Mouse (Mus musculus) brain, embryonic 14.5 days (tissue): ENCODE measurements at regions not wholly inside any gene's neighbourhood (a gene's known extent, or its start where the extent isn't known, plus 50 kb on each side); places are given as distances from the start of the nearest gene placed in this dataset.

Experiments used
- CTCF ChIP-seq: fragments of 200-500 bp; IDR thresholded peaks from 2 replicates; pipeline ENCODE4 v1.5.1; 2012; ENCODE audit warnings: inconsistent platforms, mild to moderate bottlenecking, moderate library complexity, borderline replicate concordance; ENCODE audit not compliant: insufficient read depth, insufficient read length; ENCODE audit errors: extremely low read depth
- POLR2A ChIP-seq: fragments of 200-500 bp; IDR thresholded peaks from 2 replicates; pipeline ENCODE4 v1.6.1; 2012; ENCODE audit warnings: mild to moderate bottlenecking, inconsistent platforms, borderline replicate concordance; ENCODE audit not compliant: poor library complexity, insufficient read depth, insufficient read length, severe bottlenecking; ENCODE audit errors: extremely low read depth

DNA sequence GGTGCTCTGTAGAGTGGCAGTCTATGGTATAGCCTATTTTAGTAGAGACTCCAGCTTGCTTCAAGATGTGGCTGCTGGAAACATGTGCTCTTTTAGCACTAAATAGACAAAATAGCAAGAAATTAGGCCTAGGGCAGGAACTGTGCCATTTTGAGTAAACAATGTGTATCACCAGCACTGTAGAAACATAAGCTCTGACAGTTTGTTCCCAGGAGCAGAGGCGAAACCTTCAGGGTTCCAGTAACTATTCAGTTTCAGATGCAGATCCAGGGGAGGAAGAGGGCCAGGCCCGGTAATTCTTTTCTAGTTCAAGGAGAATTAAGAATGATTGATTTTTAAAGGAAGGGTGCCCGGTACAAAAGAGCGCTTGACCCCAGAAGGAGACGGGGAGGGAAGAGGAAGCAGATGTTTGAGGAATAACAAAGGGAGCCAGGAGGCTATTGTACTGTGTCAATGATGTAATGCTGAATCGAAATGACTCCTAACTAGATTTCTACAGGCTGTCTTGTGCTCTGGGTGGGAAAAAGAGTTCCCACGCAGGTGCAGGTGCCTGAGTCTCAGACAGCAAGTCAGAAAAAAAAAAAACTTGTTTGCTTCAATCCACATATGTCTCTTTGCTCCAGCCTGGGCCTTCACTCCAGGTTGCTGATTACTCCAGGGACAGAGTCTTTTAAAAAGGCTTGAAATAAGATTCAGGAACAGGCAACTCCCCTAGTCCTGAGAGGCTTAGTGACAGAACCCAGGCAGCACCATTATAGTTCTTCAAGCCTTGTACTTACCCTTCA is 57.4 kb upstream of the Tex13c2 start:
- TF ChIP-seq CTCF (no peak), POLR2A (no peak)
